Mouse (Mus musculus) B cell, adult 2 months (primary cell): ENCODE results near the gene Fyttd1.
"Not testable (repeated sequence)": the region's sequence is repeated elsewhere in the genome, so short reads cannot be mapped to it uniquely, and the experiment has no call there.

Experiments
- DNase-seq, 2 experiments: peaks; one replicate each; pipeline ENCODE4 v3.0.0; 2022

The Fyttd1 gene

GRCm38 (mm10) chr16:32877343-32878156, at the start of gene Fyttd1, which contains the start of gene Rubcn:
TSS of gene Fyttd1 (plus strand) at chr16:32877500.
TSS of gene Rubcn (minus strand) at chr16:32877766.
- peak; percentile 96 to 97 for DNase-seq

- DNase-seq = no peak
These were observed 48.2 kb upstream of the Fyttd1 start for GRCm38 (mm10) chr16:32829104-32829503.

- DNase-seq = no peak
These were observed 45.8 kb upstream of the Fyttd1 start for GRCm38 (mm10) chr16:32831501-32831900.

GRCm38 (mm10) chr16:32847103-32847502, 30.2 kb upstream of the Fyttd1 start:
- DNase-seq = no peak

- no peak for DNase-seq
These were observed 28.1 kb upstream of the Fyttd1 start for GRCm38 (mm10) chr16:32849042-32849830.

- DNase-seq = no peak
These were observed 23.7 kb upstream of the Fyttd1 start for GRCm38 (mm10) chr16:32853492-32854049.

- DNase-seq = no peak
These were observed 23.2 kb upstream of the Fyttd1 start for GRCm38 (mm10) chr16:32854050-32854571.

GRCm38 (mm10) chr16:32856751-32857150, 20.5 kb upstream of the Fyttd1 start:
- DNase-seq = no peak

- no peak for DNase-seq
These were observed 18.9 kb upstream of the Fyttd1 start for GRCm38 (mm10) chr16:32858356-32858755.

GRCm38 (mm10) chr16:32858771-32859636, 18.3 kb upstream of the Fyttd1 start:
- DNase-seq = no peak

GRCm38 (mm10) chr16:32861813-32862385, 15.4 kb upstream of the Fyttd1 start:
- peak; percentile 21 to 27 for DNase-seq

- peak; percentile 40 to 43 for DNase-seq
These were observed 11.9 kb upstream of the Fyttd1 start for GRCm38 (mm10) chr16:32865401-32865800.

- DNase-seq = peak; percentile 38 to 40
These were observed 10.6 kb upstream of the Fyttd1 start for GRCm38 (mm10) chr16:32866713-32867112.

GRCm38 (mm10) chr16:32867919-32868552, 9.3 kb upstream of the Fyttd1 start:
- peak; percentile 93 to 95 for DNase-seq

GRCm38 (mm10) chr16:32870231-32870630, 7.1 kb upstream of the Fyttd1 start:
- DNase-seq = no peak

- peak; percentile 36 to 37 for DNase-seq
These were observed 3.9 kb upstream of the Fyttd1 start for GRCm38 (mm10) chr16:32873366-32873765.

GRCm38 (mm10) chr16:32875281-32875680, 2.0 kb upstream of the Fyttd1 start:
- not testable (repeated sequence) for DNase-seq

GRCm38 (mm10) chr16:32875847-32876246, 1.5 kb upstream of the Fyttd1 start:
- DNase-seq = no peak

- no peak for DNase-seq
These were observed 469 bp upstream of the Fyttd1 start for GRCm38 (mm10) chr16:32876831-32877230.

- DNase-seq = peak; percentile 50 to 55
These were observed 878 bp downstream of the Fyttd1 start for GRCm38 (mm10) chr16:32878157-32878598.
